Mouse (Mus musculus): ENCODE data around the gene Scube2. TPM values are rescaled to one million over a fixed set of nuclear protein-coding genes. Genes with fewer than 3 reads are reported as not detected.

Scube2 gene
- polyA plus RNA-seq, 1 experiment from 2014 or later, result 10.1 TPM

DNA sequence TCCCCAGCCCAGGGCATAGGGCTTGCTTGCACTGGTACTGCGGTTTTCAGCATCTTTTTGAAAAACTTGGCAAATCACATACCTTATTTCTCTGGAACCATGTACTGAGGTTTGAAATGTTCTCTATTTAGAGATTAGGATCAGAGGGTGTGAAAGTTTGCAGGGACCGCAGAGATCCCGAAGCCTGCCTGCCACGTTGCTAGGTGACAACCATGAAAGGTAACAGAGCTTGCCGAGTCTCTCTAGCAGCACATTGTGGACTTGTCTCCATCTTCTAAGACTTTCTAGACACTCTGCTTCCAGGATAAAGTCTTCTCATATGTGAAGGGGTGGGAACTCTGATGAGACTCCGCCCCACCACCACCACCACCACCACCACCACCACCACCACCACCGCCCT lies 13.5 kb downstream of the Scube2 start:
- ATAC-seq (ENCODE audit: insufficient number of reproducible peaks, low FRiP score), result no peak
- Histone ChIP-seq H3K9ac (no peak overlapping the region), H3K36me3 (no peaks in the 10 kb centered on the region), H3K27me3 (replicated peaks) (no peaks in the 10 kb centered on the region), H3K4me2 (no peak overlapping the region), H3K27ac (ENCODE audit: poor library complexity, severe bottlenecking) (no peak overlapping the region), H3K9me3 (replicated peaks) (no peaks in the 10 kb centered on the region), H3K4me3 (no peak overlapping the region), H3K4me1 (replicated peaks) (peaks cover 61% of the 10 kb centered on the region)
- 73% methylated on average over 7 of the region's 7 CpGs for WGBS

DNA sequence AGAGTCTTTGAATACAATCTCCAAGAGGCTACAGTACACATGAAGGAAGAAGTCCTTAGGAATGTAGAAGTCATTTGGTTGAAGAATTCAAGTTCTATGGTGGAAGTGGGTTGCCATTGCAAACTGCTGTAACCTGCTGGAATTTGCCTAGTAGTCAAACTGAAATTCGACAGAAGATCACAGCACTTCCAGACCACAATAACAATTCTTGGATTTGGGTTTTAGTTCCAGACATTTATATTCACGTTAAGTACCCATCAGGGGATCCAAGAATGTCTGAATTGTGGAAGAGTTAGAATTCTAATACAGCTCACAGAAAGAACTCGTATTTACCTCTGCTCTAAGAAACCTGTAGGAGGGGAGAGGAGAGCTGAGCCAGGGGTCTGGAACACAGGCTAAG lies 14.9 kb downstream of the Scube2 start:
- Histone ChIP-seq H3K36me3 (no peaks in the 10 kb centered on the region), H3K4me3 (no peak overlapping the region), H3K27ac (ENCODE audit: poor library complexity, severe bottlenecking) (no peak overlapping the region), H3K4me2 (no peak overlapping the region), H3K27me3 (replicated peaks) (no peaks in the 10 kb centered on the region), H3K9ac (no peak overlapping the region), H3K9me3 (replicated peaks) (no peaks in the 10 kb centered on the region), H3K4me1 (replicated peaks) (peaks cover 61% of the 10 kb centered on the region)
- WGBS, result 75% methylated on average over 3 of the region's 3 CpGs
- ATAC-seq (ENCODE audit: insufficient number of reproducible peaks, low FRiP score), result no peak

DNA sequence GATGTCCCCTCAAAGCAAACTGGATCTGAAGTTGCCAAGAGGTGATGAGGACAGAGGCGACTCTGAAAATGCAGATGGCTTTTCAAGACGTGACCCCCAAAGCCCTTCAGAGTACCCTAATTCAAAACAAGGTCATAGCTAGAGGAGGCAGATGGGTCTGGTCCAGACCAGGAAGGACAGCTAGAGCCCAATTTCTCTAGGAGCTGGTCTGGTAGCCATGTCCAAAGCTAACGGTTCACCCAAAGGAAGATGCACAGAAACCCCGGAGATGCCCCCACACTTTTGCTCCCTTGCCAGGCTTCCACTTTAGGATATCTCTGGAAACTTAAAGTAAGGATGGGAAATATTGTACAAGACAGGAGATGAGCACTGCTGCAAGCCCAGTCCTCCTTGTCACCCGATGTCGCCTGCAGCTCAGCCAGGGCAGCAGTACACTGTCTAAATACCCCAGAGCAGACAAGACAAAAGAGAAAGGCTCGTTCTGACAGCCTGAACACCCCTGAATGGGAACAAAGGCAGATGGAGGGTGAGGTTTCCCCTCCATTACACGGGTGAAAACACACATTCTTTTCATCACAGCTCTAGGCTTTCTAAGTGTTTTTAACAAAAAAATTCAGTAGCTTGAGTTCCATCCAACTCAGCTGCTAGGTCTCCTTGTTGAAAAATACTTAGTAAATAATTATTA lies 15.6 kb downstream of the Scube2 start:
- H3K4me1 ChIP-seq (replicated peaks), result peaks cover 56% of the 10 kb centered on the region
- no peaks in the 10 kb centered on the region for H3K36me3 ChIP-seq
- no peak overlapping the region for H3K9ac ChIP-seq
- ATAC-seq (ENCODE audit: insufficient number of reproducible peaks, low FRiP score), result no peak
- H3K4me2 ChIP-seq, result 0 out of 2 replicates have a peak overlapping the region, but pooled peaks have one; percentile 13
- H3K9me3 ChIP-seq (replicated peaks), result no peaks in the 10 kb centered on the region
- 53% methylated on average over 8 of the region's 8 CpGs for WGBS
- no peak overlapping the region for H3K4me3 ChIP-seq
- H3K27ac ChIP-seq (ENCODE audit: poor library complexity, severe bottlenecking), result peak overlapping the region; percentile 59
- no peaks in the 10 kb centered on the region for H3K27me3 ChIP-seq (replicated peaks)

DNA sequence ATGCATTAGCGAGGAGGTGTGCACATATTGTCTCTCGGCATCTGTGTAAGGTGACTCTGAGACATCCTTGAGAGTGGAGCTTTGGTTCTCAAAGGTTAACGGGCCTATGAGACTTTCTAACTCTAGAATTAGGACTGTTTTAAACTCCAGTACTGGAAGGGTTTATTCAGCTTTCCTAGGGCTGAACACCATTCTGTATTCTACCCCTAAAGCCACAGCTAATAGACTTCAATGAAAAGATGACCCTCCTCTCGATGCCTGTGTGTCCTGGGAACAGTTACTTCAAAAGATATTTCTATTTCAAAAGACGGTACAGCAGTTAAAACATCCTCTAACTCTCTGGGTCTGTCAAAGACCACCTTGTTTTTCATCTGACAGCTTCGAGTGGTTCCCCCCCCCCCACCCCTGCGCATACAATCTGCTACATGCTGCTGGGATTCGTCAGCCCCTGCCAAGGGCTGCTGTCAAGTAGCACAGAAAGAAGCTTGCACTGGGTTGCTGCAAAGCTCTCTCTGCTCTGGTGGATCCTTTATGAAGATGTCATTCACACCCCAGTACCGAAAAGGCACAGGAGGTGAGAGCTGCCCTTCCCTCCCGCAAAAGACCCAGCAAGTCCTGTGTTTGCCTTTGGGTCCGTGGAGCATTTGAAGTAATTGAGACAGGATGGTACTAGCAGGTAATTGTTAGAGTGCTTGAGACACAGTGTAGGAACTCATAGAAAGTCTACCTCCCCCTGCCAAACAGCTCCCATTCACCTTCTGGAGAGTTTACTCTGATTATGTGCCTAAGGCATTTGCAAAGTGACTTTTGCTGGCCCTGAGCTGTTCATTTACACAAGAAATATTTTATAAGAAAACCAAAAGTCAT lies 16.4 kb downstream of the Scube2 start:
- Histone ChIP-seq H3K4me3 (no peak overlapping the region), H3K27me3 (replicated peaks) (no peaks in the 10 kb centered on the region), H3K4me2 (peak overlapping the region; percentile 13; the same call in 1 of the 2 replicates), H3K4me1 (replicated peaks) (peaks cover 48% of the 10 kb centered on the region), H3K9ac (no peak overlapping the region), H3K9me3 (replicated peaks) (no peaks in the 10 kb centered on the region), H3K27ac (ENCODE audit: poor library complexity, severe bottlenecking) (peak overlapping the region; percentile 59), H3K36me3 (no peaks in the 10 kb centered on the region)
- WGBS, result 28% methylated on average over 11 of the region's 11 CpGs
- ATAC-seq (ENCODE audit: insufficient number of reproducible peaks, low FRiP score), result peak; percentile 47; the same call in 1 of the 2 replicates

DNA sequence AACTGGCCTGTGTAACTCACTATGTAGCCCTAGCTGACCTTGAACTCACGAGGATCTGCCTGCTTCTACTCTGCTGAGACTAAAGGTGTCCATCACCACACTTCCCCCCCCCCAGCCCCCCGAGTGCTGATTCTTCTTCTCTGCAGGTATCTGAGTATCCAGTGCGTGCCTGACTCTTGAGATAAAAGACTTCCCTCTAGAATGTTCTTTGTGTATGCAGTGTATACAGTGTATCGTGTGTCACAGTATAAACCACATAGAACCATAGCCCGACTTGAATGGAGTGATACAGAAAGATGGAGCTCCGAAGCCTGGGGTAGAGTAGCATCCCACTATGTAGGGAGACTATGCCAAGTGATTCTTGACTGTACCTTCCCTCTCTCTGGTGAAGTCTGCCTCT lies 21.4 kb downstream of the Scube2 start:
- ATAC-seq (ENCODE audit: insufficient number of reproducible peaks, low FRiP score), result no peak
- no peaks in the 10 kb centered on the region for H3K27me3 ChIP-seq (replicated peaks)
- no peaks in the 10 kb centered on the region for H3K36me3 ChIP-seq
- no peak overlapping the region for H3K4me3 ChIP-seq
- H3K4me2 ChIP-seq, result no peak overlapping the region
- 83% methylated on average over 6 of the region's 6 CpGs for WGBS
- no peak overlapping the region for H3K9ac ChIP-seq
- H3K27ac ChIP-seq (ENCODE audit: poor library complexity, severe bottlenecking), result no peak overlapping the region
- H3K4me1 ChIP-seq (replicated peaks), result peaks cover 20% of the 10 kb centered on the region
- H3K9me3 ChIP-seq (replicated peaks), result no peaks in the 10 kb centered on the region

DNA sequence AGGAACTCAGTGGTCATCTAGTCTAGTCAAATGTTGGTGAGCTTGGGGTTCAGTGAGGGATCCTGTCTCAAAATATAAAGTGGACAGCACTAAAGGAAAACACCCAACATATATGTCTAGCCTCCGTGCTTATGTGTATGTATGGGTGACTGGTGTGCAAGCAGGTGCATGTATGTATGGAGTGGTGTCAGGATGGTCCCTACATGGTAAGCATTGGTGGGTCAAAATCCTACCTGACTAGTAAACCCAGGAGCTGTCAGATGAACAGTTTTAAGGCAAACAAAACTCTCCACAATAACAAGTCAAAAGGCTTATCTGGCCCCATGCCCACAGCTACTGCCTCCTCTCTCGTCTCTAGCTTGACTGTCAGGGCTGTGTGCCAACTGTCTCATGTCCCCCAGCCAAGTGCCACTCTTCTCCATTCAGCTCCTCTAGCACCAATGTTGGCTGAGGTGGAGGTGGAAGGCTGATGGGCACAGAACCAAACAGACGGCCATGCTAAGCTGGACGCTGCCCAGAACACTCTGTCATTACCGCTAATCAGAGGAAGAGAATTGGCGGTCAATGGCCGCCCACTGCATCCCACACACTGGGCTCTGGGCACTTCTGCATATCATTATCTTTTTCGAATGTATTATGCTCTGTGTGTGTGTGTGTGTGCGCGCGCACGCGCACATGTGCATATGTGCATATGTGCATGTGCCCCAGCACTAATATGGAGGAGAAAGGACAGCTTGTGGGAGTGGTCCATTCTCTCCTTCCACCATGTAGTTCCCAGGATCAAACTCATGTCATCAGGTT lies 23.7 kb downstream of the Scube2 start:
- Histone ChIP-seq H3K4me1 (replicated peaks) (peaks cover 24% of the 10 kb centered on the region), H3K4me2 (no peak overlapping the region), H3K27me3 (replicated peaks) (no peaks in the 10 kb centered on the region), H3K9me3 (replicated peaks) (no peaks in the 10 kb centered on the region), H3K4me3 (no peak overlapping the region), H3K27ac (ENCODE audit: poor library complexity, severe bottlenecking) (no peak overlapping the region), H3K9ac (no peak overlapping the region), H3K36me3 (no peaks in the 10 kb centered on the region)
- 78% methylated on average over 13 of the region's 13 CpGs for WGBS
- ATAC-seq (ENCODE audit: insufficient number of reproducible peaks, low FRiP score), result no peak

DNA sequence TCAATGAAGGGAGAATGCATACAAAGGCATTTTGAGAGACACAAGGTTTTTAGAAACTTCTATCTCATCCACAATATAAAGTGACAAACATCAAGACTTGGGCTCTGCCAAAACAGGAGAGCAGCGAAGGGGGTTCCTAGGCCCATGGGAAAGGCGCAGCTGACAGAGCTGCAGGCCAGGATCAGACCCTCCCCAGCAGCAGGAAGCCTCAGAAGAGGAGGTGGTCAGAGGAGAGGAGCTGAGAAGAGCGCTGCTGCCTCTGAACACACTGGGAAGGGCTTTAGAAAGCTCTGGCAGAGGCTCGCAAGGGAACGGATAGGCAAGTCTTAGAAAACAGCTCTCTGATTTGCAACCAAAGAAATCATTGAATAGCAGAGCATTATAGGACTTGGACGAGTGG lies 24.4 kb downstream of the Scube2 start:
- Histone ChIP-seq H3K4me2 (no peak overlapping the region), H3K9me3 (replicated peaks) (no peaks in the 10 kb centered on the region), H3K27ac (ENCODE audit: poor library complexity, severe bottlenecking) (no peak overlapping the region), H3K9ac (no peak overlapping the region), H3K4me1 (replicated peaks) (peaks cover 29% of the 10 kb centered on the region), H3K36me3 (no peaks in the 10 kb centered on the region), H3K27me3 (replicated peaks) (no peaks in the 10 kb centered on the region), H3K4me3 (no peak overlapping the region)
- no peak for ATAC-seq (ENCODE audit: insufficient number of reproducible peaks, low FRiP score)
- 70% methylated on average over 6 of the region's 6 CpGs for WGBS

DNA sequence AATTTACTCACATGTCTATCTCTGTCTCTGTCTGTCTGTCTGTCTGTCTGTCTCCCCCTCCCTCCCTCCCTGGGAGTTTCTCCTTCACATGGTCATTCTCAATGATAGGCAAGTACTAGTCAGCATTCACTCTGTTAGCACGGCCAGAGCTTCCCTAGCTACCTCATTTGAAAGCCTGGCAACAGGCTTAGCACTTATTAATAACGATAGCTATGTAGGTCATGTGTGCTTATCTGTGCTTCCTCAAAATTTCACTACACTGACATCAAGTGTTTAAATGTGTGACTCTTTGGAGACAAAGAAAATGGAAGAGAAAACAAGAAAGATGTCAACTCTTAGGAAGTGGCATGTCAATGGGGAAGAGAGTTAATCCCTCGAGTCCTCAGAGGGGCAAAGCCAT lies 26.9 kb downstream of the Scube2 start:
- Histone ChIP-seq H3K27ac (ENCODE audit: poor library complexity, severe bottlenecking) (no peak overlapping the region), H3K36me3 (no peaks in the 10 kb centered on the region), H3K9ac (no peak overlapping the region), H3K9me3 (replicated peaks) (no peaks in the 10 kb centered on the region), H3K4me3 (no peak overlapping the region), H3K4me2 (no peak overlapping the region), H3K27me3 (replicated peaks) (no peaks in the 10 kb centered on the region), H3K4me1 (replicated peaks) (peaks cover 36% of the 10 kb centered on the region)
- ATAC-seq (ENCODE audit: insufficient number of reproducible peaks, low FRiP score), result no peak
- WGBS, result 44% methylated on average over 3 of the region's 3 CpGs

DNA sequence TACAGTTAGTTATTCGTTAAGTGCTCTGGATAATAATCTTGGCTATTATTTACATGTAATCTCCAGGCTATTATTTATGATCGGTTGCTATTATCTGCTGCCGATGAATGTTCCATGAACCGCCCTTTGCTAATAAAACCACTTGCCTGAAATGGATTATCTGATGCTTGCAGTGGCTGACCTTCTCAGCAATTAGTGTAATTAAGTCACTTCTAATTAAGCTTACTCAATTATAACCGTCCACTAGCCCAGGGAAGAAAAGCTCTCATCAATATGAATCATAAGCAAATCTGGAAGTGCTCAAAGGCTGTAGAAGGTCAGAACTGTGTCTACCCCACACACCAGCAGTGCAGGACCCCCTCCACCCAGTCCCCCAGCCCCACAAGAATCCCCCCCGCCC lies 27.8 kb downstream of the Scube2 start:
- no peaks in the 10 kb centered on the region for H3K36me3 ChIP-seq
- 85% methylated on average over 6 of the region's 6 CpGs for WGBS
- peaks cover 36% of the 10 kb centered on the region for H3K4me1 ChIP-seq (replicated peaks)
- no peaks in the 10 kb centered on the region for H3K9me3 ChIP-seq (replicated peaks)
- no peak overlapping the region for H3K4me2 ChIP-seq
- no peak for ATAC-seq (ENCODE audit: insufficient number of reproducible peaks, low FRiP score)
- no peak overlapping the region for H3K27ac ChIP-seq (ENCODE audit: poor library complexity, severe bottlenecking)
- no peak overlapping the region for H3K4me3 ChIP-seq
- 0 out of 2 replicates have a peak, but pooled peaks cover 3% of the 10 kb centered on the region for H3K27me3 ChIP-seq (replicated peaks)
- no peak overlapping the region for H3K9ac ChIP-seq

DNA sequence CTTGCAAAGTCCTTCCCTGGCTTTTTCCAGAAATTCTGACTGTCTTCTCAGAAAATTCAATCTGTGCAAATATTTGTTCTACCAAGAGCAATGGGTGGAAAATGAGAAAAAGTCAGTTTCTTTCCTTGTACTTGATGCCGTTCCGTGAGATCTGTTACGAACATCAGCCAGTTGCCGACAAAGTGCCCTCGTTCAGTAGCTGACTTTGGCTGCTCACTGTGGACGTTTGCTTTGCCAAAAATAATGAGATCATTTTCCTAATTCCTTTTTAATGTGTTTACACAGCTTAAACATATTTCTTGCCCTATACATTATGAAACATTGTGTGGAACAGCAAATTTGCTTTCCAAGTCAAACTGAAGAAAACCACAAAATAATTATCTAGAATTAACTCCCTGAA lies 30.6 kb downstream of the Scube2 start:
- WGBS, result 69% methylated on average over 6 of the region's 6 CpGs
- no peak overlapping the region for H3K4me2 ChIP-seq
- no peaks in the 10 kb centered on the region for H3K9me3 ChIP-seq (replicated peaks)
- no peak overlapping the region for H3K4me3 ChIP-seq
- H3K27ac ChIP-seq (ENCODE audit: poor library complexity, severe bottlenecking), result no peak overlapping the region
- no peak for ATAC-seq (ENCODE audit: insufficient number of reproducible peaks, low FRiP score)
- H3K9ac ChIP-seq, result no peak overlapping the region
- H3K27me3 ChIP-seq (replicated peaks), result 0 out of 2 replicates have a peak, but pooled peaks cover 4% of the 10 kb centered on the region
- peaks cover 28% of the 10 kb centered on the region for H3K4me1 ChIP-seq (replicated peaks)
- H3K36me3 ChIP-seq, result no peaks in the 10 kb centered on the region

DNA sequence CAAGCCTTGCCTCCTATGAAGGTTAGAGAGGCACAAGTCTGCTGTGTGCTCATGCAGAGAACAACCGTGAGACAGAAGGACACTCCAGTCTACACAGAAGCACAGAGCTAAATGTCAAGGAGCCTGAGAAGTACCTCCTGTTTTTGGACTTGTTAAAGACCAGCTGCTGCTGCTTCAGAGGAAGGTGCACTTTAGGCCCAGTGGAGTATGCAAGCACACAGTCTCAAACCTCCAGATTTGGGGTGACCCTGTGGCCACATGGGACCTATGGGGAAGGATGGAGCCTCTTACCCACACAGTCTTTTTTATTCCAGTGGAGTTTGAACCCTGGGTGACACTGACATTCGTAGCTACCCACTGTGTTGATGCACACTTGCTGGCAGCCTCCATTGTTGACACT lies 34.1 kb downstream of the Scube2 start:
- 71% methylated on average over 2 of the region's 2 CpGs for WGBS
- no peak overlapping the region for H3K4me3 ChIP-seq
- H3K4me2 ChIP-seq, result no peak overlapping the region
- no peak overlapping the region for H3K9ac ChIP-seq
- H3K27ac ChIP-seq (ENCODE audit: poor library complexity, severe bottlenecking), result no peak overlapping the region
- ATAC-seq (ENCODE audit: insufficient number of reproducible peaks, low FRiP score), result no peak
- H3K9me3 ChIP-seq (replicated peaks), result no peaks in the 10 kb centered on the region
- H3K36me3 ChIP-seq, result no peaks in the 10 kb centered on the region
- 0 out of 2 replicates have a peak, but pooled peaks cover 4% of the 10 kb centered on the region for H3K27me3 ChIP-seq (replicated peaks)
- peaks cover 14% of the 10 kb centered on the region for H3K4me1 ChIP-seq (replicated peaks)

Data from heart, embryonic 12.5 days (tissue).